Mouse (Mus musculus) ZHBTc4 (cell line): ENCODE results near the gene Ascc3.

ENCODE experiments used
- DNase-seq: peaks from one replicate; pipeline ENCODE4 v3.0.0-alpha.2; 2011; ENCODE audit warnings: low read depth, low spot score

Gene Ascc3

GRCm38 (mm10) chr10:50592355-50593293 lies at the start of gene Ascc3:
Gene Ascc3 (plus strand): TSS chr10:50592669.
- DNase-seq: peak; percentile 95

- DNase-seq: no peak
These were observed 7.7 kb upstream of the Ascc3 start for GRCm38 (mm10) chr10:50584721-50585120.

GRCm38 (mm10) chr10:50586556-50586955 lies 5.9 kb upstream of the Ascc3 start:
- DNase-seq: no peak

GRCm38 (mm10) chr10:50593371-50593770 lies 902 bp downstream of the Ascc3 start:
- peak; percentile 23 for DNase-seq

- no peak for DNase-seq
These were observed 2.9 kb downstream of the Ascc3 start for GRCm38 (mm10) chr10:50595340-50595739.

- DNase-seq: no peak
These were observed 12.4 kb downstream of the Ascc3 start for GRCm38 (mm10) chr10:50604919-50605318.

GRCm38 (mm10) chr10:50613840-50614239 lies 21.4 kb downstream of the Ascc3 start:
- no peak for DNase-seq

- no peak for DNase-seq
These were observed 33.4 kb downstream of the Ascc3 start for GRCm38 (mm10) chr10:50625874-50626273.

GRCm38 (mm10) chr10:50639607-50640006 lies 47.1 kb downstream of the Ascc3 start:
- no peak for DNase-seq

GRCm38 (mm10) chr10:50650612-50651011 lies 58.1 kb downstream of the Ascc3 start:
- DNase-seq: no peak

- DNase-seq: no peak
These were observed 61.1 kb downstream of the Ascc3 start for GRCm38 (mm10) chr10:50653551-50653950.

- peak; percentile 48 for DNase-seq
These were observed 64.9 kb downstream of the Ascc3 start for GRCm38 (mm10) chr10:50657352-50657751.

GRCm38 (mm10) chr10:50671517-50671916 lies 79.0 kb downstream of the Ascc3 start:
- DNase-seq: no peak

- DNase-seq: no peak
These were observed 97.9 kb downstream of the Ascc3 start for GRCm38 (mm10) chr10:50690324-50690723.

- DNase-seq: peak; percentile 35
These were observed 106.5 kb downstream of the Ascc3 start for GRCm38 (mm10) chr10:50698836-50699433.

- no peak for DNase-seq
These were observed 109.3 kb downstream of the Ascc3 start for GRCm38 (mm10) chr10:50701736-50702135.

- DNase-seq: no peak
These were observed 109.9 kb downstream of the Ascc3 start for GRCm38 (mm10) chr10:50702361-50702760.

GRCm38 (mm10) chr10:50704202-50704601 lies 111.7 kb downstream of the Ascc3 start:
- DNase-seq: peak; percentile 53

- no peak for DNase-seq
These were observed 112.4 kb downstream of the Ascc3 start for GRCm38 (mm10) chr10:50704898-50705297.

GRCm38 (mm10) chr10:50711286-50711685 lies 118.8 kb downstream of the Ascc3 start:
- no peak for DNase-seq

- no peak for DNase-seq
These were observed 119.3 kb downstream of the Ascc3 start for GRCm38 (mm10) chr10:50711765-50712164.

GRCm38 (mm10) chr10:50733459-50733858 lies 141.0 kb downstream of the Ascc3 start:
- DNase-seq: no peak

GRCm38 (mm10) chr10:50762069-50762468 lies 169.6 kb downstream of the Ascc3 start:
- DNase-seq: no peak
